Mouse (Mus musculus): ENCODE measurements around the gene Fryl. TPM values are rescaled to one million over a fixed set of nuclear protein-coding genes. Genes with fewer than 3 reads are reported as not detected.

Gene Fryl
- polyA plus RNA-seq, 1 experiment: 73.2 TPM

- no peak for DNase-seq (ENCODE audit: extremely low spot score in 1 of 2, low spot score in 1 of 2)
These were observed 1.3 kb upstream of the Fryl start for GRCm38 (mm10) chr5:73257723-73258122.

GRCm38 (mm10) chr5:73257096-73257495 is 677 bp upstream of the Fryl start:
- no peak for DNase-seq (ENCODE audit: extremely low spot score in 1 of 2, low spot score in 1 of 2)

GRCm38 (mm10) chr5:73255321-73256251 is 833 bp downstream of the Fryl start:
- DNase-seq (ENCODE audit: extremely low spot score in 1 of 2, low spot score in 1 of 2): peak in 1 of 2 experiments; percentile 58

GRCm38 (mm10) chr5:73254660-73255059 is 1.8 kb downstream of the Fryl start:
- DNase-seq (ENCODE audit: extremely low spot score in 1 of 2, low spot score in 1 of 2): no peak

GRCm38 (mm10) chr5:73252739-73253138 is 3.7 kb downstream of the Fryl start:
- DNase-seq (ENCODE audit: extremely low spot score in 1 of 2, low spot score in 1 of 2): no peak

GRCm38 (mm10) chr5:73249341-73249740 is 7.1 kb downstream of the Fryl start:
- DNase-seq (ENCODE audit: extremely low spot score in 1 of 2, low spot score in 1 of 2): no peak

- no peak for DNase-seq (ENCODE audit: extremely low spot score in 1 of 2, low spot score in 1 of 2)
These were observed 8.2 kb downstream of the Fryl start for GRCm38 (mm10) chr5:73248211-73248610.

- no peak for DNase-seq (ENCODE audit: extremely low spot score in 1 of 2, low spot score in 1 of 2)
These were observed 10.0 kb downstream of the Fryl start for GRCm38 (mm10) chr5:73246414-73246813.

- DNase-seq (ENCODE audit: extremely low spot score in 1 of 2, low spot score in 1 of 2): no peak
These were observed 12.0 kb downstream of the Fryl start for GRCm38 (mm10) chr5:73244403-73244802.

GRCm38 (mm10) chr5:73241966-73242365 is 14.5 kb downstream of the Fryl start:
- DNase-seq (ENCODE audit: extremely low spot score in 1 of 2, low spot score in 1 of 2): no peak

- DNase-seq (ENCODE audit: extremely low spot score in 1 of 2, low spot score in 1 of 2): no peak
These were observed 15.1 kb downstream of the Fryl start for GRCm38 (mm10) chr5:73241332-73241731.

GRCm38 (mm10) chr5:73240391-73240790 is 16.0 kb downstream of the Fryl start:
- DNase-seq (ENCODE audit: extremely low spot score in 1 of 2, low spot score in 1 of 2): no peak

GRCm38 (mm10) chr5:73236894-73237334 is 19.5 kb downstream of the Fryl start:
- no peak for DNase-seq (ENCODE audit: extremely low spot score in 1 of 2, low spot score in 1 of 2)

- no peak for DNase-seq (ENCODE audit: extremely low spot score in 1 of 2, low spot score in 1 of 2)
These were observed 21.2 kb downstream of the Fryl start for GRCm38 (mm10) chr5:73235201-73235600.

- no peak for DNase-seq (ENCODE audit: extremely low spot score in 1 of 2, low spot score in 1 of 2)
These were observed 23.2 kb downstream of the Fryl start for GRCm38 (mm10) chr5:73233018-73233881.

GRCm38 (mm10) chr5:73232267-73232666 is 24.2 kb downstream of the Fryl start:
- DNase-seq (ENCODE audit: extremely low spot score in 1 of 2, low spot score in 1 of 2): no peak

GRCm38 (mm10) chr5:73231835-73232234 is 24.6 kb downstream of the Fryl start:
- DNase-seq (ENCODE audit: extremely low spot score in 1 of 2, low spot score in 1 of 2): no peak

- DNase-seq (ENCODE audit: extremely low spot score in 1 of 2, low spot score in 1 of 2): no peak
These were observed 26.2 kb downstream of the Fryl start for GRCm38 (mm10) chr5:73230171-73230570.

- no peak for DNase-seq (ENCODE audit: extremely low spot score in 1 of 2, low spot score in 1 of 2)
These were observed 27.0 kb downstream of the Fryl start for GRCm38 (mm10) chr5:73229467-73229866.

- no peak for DNase-seq (ENCODE audit: extremely low spot score in 1 of 2, low spot score in 1 of 2)
These were observed 27.9 kb downstream of the Fryl start for GRCm38 (mm10) chr5:73228291-73229049.
